Mouse (Mus musculus): ENCODE results near the gene Cep44. TPM values are rescaled to one million over a fixed set of nuclear protein-coding genes. Genes with fewer than 3 reads are reported as not detected.

Gene Cep44
- 10 to 100 TPM; 13.4 to 22.6 TPM for total RNA-seq (2021)
- long read RNA-seq, experiment 1, partial matches to known transcripts = 1 of 4 reads
- long read RNA-seq, experiment 1, other reads (novel, unspliced or antisense) = 2 of 4 reads
- long read RNA-seq, experiment 2, transcript Cep44-201 (11 exons, 1,690 nt) = major isoform, 6 of 17 reads
- long read RNA-seq, experiment 2, partial matches to known transcripts = 2 of 17 reads
- long read RNA-seq, experiment 2, other reads (novel, unspliced or antisense) = 9 of 17 reads

- peak; percentile 64 to 76 for DNase-seq (ENCODE audit: low spot score in 2 of 2)
These were observed at the start of gene Cep44, which contains the start of gene Fbxo8 for GRCm38 (mm10) chr8:56550558-56551360. Cep44 (minus strand) TSS chr8:56551047. Fbxo8 (plus strand) TSS chr8:56551090.

DNA sequence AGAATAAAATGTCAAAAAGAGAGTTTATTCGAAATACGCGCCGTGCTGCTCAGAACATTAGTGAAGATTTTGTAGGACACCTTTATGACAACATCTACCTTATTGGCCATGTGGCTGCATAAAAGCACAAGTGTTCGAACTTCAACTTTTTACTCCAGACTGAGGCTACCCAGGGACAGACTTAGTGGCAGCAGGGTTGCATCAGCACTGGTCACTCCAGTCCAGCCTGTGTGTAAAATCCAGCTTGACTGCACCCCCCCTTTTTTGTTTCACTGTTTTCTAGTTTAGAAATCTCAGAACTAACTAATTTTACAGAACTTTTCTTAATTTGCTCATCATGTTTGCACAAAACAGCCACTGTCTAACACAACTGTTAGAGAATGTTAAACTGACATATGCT lies 40.7 kb upstream of the Cep44 start:
- DNase-seq (ENCODE audit: low spot score in 2 of 2) = no peak

GRCm38 (mm10) chr8:56591084-56591483 lies 40.2 kb upstream of the Cep44 start:
- DNase-seq (ENCODE audit: low spot score in 2 of 2) = no peak

- no peak for DNase-seq (ENCODE audit: low spot score in 2 of 2)
These were observed 38.2 kb upstream of the Cep44 start for GRCm38 (mm10) chr8:56589004-56589403.

GRCm38 (mm10) chr8:56582841-56583240 lies 32.0 kb upstream of the Cep44 start:
- DNase-seq (ENCODE audit: low spot score in 2 of 2) = no peak

GRCm38 (mm10) chr8:56580918-56581317 lies 30.1 kb upstream of the Cep44 start:
- peak in 1 of 2 experiments; percentile 34 for DNase-seq (ENCODE audit: low spot score in 2 of 2)

GRCm38 (mm10) chr8:56566856-56567255 lies 16.0 kb upstream of the Cep44 start:
- DNase-seq (ENCODE audit: low spot score in 2 of 2) = no peak

DNA sequence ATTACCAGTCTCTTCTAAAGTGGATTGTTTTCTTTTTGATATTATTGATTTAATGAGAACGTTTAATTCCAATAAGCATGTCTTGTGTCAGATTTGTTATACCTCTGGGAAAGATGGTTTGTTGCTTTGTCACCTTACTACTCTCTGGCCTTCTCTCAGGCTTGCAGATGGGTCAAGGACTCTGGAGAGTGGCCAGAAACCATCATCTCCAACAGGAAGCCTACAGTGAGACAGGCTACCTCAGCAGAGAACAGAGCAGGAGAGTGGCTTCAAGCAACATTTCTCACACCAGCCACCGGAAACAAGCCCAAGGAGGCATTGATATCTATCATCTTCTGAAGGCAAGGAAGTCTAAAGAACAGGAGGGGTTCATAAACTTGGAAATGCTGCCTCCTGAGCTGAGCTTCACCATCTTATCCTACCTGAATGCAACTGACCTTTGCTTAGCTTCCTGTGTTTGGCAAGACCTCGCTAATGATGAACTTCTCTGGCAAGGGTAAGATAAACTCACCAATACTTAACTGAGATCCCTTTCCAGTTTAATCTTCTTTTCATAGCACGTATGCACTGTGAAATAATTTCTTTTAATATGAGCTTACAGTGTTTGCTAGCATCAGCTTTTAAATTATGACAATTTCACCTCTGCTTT lies 13.7 kb upstream of the Cep44 start:
- peak in 1 of 2 experiments; percentile 31 for DNase-seq (ENCODE audit: low spot score in 2 of 2)

DNA sequence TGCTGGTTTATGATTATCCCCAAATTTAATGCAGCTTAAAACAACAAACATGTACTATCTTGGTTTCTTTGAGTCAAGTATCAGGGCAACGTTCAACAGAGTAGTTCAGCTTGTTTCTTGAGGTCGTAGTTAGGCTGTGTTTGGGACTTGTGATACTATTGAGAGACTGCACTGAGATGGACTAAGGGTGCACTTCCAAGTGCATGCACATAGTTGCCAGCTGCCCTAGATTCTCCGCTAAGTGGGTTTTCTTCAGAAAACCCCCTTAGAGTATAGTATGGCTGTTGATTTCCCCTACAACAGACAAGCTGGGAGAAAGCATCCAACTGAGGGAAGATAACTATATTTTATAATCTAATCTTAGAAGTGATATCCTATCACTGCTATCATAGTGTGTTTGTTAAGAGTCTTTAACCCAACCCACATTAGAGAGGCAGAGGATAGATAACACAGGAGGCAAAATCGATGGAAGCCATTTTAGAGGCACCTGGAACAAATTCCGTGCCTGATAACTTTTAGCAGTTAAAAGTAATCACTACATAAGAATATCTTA lies 1.8 kb upstream of the Cep44 start:
- DNase-seq (ENCODE audit: low spot score in 2 of 2) = no peak

DNA sequence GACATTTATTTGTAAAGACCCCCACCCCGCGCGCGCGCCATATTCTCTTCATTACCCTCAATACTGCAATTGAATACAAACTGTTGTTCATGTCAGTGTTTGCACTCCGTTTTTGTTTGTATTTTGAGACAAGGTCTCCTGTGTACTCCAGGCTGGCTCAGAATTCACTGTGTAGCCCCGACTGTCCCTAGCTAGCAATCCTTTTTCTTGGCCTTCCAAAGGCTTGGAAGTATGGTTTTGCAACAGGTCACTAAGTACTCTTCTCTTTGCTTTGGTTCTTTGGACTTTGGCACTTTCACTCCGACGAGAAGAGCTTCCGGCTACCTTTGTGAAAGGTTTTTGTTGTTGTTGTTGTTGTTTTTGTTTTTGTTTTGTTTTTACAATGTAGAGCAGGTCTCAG lies 1.2 kb upstream of the Cep44 start:
- DNase-seq (ENCODE audit: low spot score in 2 of 2) = no peak

DNA sequence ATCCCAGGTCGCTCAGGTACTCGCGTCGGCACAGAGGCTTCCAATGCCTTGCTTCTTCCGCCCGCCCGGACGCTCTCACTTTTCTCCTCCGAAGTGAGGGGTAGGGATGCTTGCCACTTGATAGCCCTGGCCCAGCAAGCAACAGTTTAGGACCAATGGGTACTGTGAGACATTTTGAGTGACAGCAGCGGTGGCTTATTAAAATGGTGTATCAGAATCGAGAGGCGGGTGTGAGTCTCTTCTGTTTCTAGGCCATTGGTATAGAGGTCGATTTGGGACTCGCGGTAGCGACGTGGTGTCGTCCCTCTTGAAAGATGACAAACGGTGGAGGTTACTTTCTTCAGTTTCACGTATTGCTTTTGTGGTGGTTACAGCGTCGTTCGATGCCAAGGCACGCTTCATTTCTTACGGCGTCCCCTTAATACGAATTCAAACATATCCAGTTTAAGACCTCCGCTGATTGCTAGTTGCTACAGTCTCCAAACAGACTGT lies 560 bp upstream of the Cep44 start:
- DNase-seq (ENCODE audit: low spot score in 2 of 2) = peak; percentile 70 to 72

GRCm38 (mm10) chr8:56547866-56548265 lies 3.0 kb downstream of the Cep44 start:
- DNase-seq (ENCODE audit: low spot score in 2 of 2) = no peak

DNA sequence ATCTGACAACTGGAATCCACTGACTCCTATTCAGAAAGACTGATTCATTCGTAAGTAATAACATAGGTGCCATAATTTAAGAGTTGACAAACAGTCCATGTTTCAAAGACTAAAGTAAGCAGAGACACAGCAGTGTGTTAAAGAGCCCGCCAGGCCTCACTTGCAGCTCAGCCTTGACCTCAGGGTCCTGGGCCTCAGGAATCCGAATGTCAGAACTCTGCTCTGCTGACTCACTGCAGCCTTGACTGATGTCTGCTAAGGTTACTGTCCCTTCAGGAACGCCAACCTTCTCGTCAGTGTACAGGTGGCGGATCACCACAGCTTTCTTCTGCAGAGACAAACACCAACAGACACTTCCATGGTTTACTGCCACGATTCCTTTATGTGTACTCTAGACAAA lies 10.1 kb downstream of the Cep44 start:
- DNase-seq (ENCODE audit: low spot score in 2 of 2) = peak in 1 of 2 experiments; percentile 32

GRCm38 (mm10) chr8:56530359-56530758 lies 20.5 kb downstream of the Cep44 start:
- peak; percentile 68 to 74 for DNase-seq (ENCODE audit: low spot score in 2 of 2)

DNA sequence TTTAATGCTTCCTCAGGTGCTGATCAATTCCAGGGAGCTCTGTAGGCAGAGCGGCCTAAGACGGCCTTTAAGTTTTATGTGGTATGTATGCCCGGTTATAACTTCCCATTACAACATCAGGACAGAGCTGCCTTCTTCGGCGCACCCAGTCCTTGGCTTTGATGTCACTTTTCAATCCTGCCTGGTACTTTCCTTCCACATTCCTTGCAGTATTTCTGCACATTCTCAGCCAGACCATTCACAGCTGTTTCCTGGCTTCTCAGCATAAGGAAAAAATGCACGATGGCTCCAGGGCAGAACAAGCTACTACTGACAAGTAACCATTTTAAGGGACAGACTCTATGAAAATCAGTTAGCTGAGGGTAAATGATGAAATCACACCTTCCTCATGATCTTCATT lies 22.0 kb downstream of the Cep44 start:
- no peak for DNase-seq (ENCODE audit: low spot score in 2 of 2)

- no peak for DNase-seq (ENCODE audit: low spot score in 2 of 2)
These were observed 29.8 kb downstream of the Cep44 start for GRCm38 (mm10) chr8:56521051-56521450.

GRCm38 (mm10) chr8:56520249-56520648 lies 30.6 kb downstream of the Cep44 start:
- DNase-seq (ENCODE audit: low spot score in 2 of 2) = no peak

- no peak for DNase-seq (ENCODE audit: low spot score in 2 of 2)
These were observed 32.0 kb downstream of the Cep44 start for GRCm38 (mm10) chr8:56518848-56519247.

GRCm38 (mm10) chr8:56508952-56509479 lies 41.8 kb downstream of the Cep44 start:
- no peak for DNase-seq (ENCODE audit: low spot score in 2 of 2)

GRCm38 (mm10) chr8:56508318-56508951 lies 42.4 kb downstream of the Cep44 start:
- no peak for DNase-seq (ENCODE audit: low spot score in 2 of 2)

DNA sequence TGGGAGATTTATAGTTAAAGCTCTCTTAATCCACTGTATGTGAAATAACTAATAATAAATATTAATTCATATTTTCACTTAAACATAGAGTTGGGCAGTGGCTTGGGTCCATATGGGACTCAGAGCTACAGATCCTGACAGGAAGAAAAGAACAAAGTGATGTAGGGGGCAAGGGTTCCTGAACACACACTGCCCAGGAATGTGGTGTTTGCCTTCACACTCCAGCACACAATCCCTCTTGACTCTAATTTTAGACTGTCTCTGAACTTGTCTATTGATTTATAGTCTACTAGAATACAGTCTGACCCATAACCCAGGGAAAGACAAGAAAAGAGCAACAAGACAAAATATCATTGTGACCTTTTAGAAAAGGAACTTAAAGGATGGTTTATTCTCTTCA lies 48.9 kb downstream of the Cep44 start:
- no peak for DNase-seq (ENCODE audit: low spot score in 2 of 2)

Measured in adrenal gland, adult 18-20 months (tissue).